Mouse (Mus musculus) thymus, postnatal 10 days (tissue): ENCODE results near the gene Sptb.

Source experiments
- DNase-seq, 2 experiments: peaks; one replicate each; pipeline ENCODE4 v3.0.0; 2021; ENCODE audit warnings: low spot score in 2 of 2

The Sptb gene

DNA sequence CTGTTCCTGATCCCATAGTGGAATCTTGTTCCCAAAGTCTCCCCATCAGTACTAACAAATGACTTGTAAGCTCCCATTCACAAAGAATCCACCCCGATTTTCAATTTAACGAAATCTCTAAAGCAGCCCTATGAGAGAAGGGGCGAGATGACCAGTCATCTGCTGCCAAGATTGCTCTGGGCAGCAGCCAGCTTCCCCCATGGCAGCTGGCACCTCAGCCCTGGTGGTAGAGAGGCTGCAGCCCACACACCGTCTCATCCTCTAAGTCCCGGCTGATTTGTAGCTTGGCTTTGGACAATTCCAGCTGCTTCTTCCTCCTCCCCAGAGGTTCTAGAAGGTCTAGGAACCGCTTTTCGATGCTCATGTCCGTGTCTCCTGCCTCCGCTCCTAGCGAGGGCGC is 102.1 kb downstream of the Sptb start:
- DNase-seq, result no peak

DNA sequence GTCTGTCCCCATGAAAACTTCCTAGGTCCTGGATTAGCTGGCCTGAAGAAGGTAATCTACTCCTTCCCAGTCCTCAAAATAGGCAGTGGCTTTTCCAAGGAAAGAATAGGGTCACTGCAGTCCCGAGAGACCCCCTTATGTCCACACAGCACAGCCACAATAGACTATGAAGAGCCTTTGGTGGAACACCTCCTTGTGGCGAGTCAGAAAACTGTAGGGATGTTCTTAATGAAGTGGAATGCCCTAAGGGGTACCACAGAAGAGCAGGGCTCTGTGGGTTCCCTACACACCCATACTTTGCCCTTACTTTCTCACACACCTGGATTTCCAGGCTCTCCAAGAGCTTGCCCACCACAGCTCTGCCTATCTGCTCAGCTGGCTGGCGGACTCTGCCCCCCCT is 104.5 kb downstream of the Sptb start:
- no peak for DNase-seq

DNA sequence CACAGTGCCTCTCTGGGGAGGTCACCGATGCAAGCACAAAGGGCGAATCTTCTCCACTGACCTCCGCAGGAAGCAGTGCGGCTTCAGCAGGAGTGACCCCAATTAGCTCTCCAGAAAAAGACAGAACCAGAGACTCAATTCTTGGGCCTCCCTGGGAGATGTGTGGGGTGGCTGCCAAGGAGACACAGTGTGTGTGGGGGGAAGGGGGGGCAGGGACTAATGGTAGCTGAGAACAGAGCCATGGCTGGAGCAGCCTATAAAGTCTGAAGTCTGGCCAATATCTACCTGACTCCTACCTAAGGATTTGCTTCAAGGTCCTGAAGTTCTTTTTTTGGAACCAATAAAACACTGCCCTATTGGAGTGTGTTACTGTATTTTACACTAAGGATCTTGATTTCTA is 105.8 kb downstream of the Sptb start:
- DNase-seq, result no peak

DNA sequence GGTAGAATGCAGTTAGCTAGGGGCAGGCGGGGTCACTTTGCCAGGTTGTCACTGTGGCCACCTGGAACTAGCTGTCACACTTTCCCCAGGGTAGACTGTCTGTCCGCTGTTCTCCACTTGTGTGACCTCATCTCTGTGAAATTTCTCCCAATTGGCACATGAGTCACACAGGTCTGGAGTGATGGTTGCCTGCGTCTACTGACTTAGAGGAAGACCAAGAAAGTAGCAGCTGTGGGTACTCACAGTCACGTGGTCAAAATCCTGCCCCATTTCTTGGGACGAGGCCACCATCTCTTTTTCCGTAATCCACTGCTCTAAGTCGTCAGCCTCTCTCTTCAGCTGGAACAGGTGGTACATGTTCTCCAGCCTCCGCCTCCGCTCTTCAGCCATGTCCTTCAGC is 106.6 kb downstream of the Sptb start:
- no peak for DNase-seq

DNA sequence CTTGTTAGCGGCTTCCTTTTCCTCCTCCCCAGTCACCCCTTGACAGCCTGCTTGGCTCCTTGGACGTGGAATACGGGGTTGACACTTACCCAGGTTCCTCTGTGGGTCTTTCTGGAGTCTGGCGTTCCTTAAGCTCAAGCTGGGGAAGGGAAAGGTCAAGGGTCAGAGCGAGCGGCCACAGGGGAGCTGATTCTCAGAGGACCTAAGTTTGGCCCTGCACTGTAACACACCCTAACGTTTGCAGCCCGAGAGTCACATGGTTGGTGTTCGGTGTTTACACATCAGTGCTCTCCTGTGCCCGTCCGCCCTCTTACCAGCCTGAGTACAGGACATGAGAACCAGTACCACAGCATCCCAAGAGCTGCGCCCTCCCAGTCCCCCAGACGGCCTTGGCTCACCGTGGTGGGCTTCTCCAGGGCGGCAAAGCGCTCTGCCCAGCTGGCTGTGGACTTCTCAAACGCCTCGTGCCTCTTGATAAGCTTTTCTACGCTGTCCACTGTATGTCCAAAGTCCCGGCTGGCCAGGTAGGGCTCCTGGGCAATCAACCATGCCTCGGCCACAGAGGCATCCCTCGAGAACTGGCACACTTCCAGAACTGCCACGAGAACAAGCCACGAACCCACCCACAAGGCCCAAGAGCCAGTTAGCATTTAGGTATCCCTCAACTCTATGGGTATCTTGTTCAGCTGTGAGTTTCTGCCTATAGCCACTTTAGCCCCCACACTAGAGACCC is 112.0 kb downstream of the Sptb start:
- no peak for DNase-seq

DNA sequence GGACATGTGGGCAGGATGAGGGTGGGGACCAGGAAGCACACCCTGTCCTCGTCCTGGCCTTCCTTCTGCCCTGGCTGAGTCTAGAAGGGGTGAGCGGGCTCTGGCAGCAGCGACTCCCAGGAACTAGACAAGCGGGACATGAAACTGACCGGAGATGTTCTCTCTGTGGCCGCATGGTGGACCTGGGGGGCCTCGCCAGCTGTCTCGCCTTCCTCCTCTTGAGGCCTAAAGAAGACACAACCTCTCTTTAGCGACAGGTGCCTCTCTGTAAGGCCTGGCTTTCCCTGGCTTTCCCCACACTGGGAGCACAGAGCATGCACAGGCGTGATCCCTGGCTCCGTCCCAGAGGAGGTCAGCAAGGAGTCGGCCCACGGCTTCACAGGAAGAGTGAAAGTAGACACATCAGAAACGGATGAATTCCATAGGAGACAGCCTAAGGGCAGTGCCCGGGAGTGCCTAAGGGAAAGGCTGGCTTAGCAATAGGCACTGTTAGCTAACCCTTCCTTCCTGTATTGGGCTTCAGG is 112.7 kb downstream of the Sptb start:
- DNase-seq, result no peak

DNA sequence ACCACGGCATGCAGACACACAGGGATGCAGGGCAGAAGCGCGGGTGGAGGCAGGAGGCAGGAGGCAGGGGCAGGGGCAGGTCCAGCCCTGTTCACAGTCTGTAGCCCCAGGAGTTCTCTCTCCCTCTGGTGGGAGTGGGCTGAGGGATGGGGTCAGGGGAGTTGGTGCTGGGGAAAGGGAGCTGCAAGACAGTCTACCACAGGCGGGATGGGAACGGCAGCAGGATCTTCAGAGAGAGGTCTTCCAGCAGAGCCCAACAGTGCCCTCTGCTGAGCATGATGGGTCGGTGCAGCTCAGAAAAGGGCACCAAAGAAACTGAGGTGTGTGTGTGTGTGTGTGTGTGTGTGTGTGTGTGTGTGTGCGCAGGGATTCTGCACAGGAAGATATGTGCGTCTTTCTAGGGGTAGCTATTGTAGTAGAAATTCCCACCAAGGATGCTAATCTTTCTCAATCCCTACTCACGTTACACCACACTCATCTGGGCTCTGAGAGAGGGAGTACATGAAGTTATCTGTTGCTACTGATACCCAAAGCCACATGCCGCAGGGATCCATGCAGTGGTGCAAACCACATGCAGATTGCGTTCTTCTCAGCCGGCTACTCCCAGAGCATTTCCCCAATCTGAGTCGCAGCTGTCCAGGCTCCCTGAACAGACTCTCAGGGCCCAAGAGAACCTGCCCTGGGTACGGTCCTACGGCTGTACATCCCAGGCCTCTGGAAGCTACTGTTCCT is 113.9 kb downstream of the Sptb start:
- peak; percentile 21 to 63 for DNase-seq

DNA sequence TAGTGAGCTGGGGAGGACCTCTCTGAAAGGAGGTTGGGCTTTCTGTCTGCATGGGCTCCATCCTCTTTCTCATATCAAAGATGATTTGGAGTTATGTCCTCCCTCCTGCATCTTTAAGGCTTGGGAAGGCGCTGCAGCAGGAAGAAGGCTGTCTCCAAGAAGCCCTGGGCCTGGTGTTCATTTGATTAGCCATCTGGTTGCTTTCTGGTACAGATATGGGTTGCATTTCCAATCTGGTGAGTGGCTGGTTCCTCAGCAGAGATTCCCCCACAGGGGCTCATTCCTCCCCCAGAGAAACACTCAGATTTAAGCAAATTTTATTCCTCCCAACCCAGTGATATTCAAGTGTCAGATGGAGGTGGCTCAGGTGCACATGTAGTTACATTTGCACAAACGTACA is 114.5 kb downstream of the Sptb start:
- DNase-seq, result no peak

DNA sequence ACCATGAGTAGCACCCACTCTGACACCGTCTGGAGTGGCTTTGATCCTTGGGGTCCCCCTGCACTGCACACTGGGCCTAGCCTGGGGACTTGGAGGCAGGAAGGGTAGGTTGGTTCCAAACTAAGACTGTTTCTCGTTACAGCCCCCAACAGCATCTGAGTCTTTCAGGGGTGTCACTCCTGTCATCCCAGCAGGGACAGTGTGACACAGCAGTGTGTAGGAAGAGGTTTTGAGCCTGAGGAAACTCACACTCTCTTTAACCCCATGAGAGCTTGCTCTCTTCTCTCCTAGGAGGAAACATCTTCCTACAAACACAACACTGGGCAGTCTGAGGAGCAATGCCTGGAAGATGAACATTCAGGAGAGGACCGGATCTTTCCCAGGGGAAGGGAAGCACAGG is 115.8 kb downstream of the Sptb start:
- no peak for DNase-seq

DNA sequence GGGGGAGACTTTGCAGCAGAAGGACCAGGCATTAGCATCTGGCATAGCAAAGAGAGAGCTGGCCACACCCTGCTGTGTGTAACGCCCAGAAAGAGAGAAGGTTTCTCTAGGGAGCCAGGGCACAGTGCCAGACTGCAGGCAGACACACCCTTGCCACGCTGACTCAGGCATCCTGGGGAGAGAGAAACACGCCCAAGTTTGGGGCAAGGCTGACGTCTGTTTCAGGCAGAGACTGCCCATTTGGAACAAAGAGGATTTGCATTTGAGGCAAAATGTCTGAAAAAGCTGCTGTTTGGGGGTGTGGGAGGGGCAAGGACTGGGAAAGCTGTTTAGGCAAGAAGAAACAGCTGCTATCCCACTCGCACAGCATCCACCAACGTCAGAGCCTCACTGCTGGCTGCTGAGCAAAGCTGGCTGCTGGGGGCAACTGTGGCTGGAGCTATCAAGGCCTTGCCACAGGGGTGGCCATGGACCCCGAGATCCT is 116.5 kb downstream of the Sptb start:
- DNase-seq, result no peak

DNA sequence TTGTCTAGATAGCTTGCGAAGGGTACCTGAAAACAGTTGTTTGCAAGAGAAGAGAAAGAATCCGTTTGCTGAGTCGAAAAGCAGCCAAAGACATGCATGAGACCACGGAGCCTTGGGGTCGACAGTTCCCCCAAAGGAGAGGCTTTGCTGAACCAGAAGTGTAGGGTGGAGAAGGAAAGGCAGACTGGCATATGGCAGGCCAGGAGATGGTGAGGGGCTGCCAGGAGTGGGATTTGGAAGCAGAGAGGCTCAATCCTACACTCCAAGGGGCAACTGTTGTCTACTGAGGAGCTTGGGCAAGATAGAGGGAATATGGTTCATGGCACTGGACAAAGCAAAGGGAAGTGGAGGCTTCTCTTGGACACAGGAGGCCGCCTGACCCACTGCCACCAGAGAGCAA is 117.1 kb downstream of the Sptb start:
- no peak for DNase-seq

DNA sequence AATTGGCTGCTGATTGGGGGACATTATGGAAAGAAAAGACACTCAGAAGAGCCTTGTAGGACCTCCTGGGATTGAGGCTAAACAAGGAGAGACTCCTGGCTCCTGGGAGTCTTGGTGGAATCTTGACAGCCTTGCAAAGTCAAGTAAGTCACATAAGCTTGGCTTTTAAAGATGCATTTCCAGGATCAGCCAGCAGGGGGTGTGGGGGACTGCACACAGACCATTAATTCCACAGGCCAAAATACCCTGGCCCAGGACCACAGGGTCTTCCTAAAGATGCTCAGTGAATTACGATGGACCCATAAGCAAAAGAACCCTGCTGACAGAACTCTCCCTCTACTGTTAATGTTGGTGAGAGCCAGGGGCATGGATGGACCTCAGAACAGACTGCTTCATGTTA is 118.1 kb downstream of the Sptb start:
- peak in 1 of 2 experiments; percentile 52 for DNase-seq

DNA sequence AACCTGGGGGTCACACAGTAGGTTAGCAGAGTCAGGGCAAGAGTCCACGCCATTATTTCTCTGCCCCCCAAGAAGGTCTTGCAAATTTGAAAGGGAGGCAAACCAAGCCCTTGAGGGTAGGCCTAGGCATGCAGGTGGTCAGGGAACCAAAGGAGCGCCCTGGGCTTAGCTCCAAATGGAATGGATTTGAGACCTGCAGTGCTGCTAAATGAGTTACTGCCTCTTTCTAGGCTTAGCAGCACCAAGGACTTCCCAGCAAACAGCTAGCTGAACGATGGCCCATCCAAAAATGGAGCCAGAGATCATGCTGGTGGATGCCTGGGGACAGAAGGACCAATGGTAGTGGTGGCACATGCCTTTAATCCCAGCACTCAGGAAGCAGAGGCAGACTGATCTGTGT is 119.3 kb downstream of the Sptb start:
- no peak for DNase-seq

DNA sequence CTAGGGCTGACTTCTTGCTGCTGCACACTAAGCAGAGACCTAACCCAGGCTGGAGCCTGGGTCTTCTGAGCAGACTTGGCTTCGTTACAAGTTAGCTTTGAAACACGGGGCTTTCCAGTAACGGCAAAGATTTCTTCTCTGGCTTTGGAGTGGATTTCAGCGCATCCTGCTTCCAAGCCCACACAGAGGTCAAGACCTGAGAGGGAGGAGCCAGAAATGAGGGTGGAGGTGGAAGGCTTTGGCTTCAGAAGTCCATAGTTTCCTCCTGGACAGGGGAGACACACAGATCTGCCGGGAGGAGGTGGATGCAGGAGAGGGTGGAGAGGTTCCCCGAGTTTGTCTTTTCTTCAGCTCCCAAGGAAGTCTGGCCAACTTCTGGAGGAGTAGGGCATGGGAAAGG is 120.8 kb downstream of the Sptb start:
- DNase-seq, result no peak

DNA sequence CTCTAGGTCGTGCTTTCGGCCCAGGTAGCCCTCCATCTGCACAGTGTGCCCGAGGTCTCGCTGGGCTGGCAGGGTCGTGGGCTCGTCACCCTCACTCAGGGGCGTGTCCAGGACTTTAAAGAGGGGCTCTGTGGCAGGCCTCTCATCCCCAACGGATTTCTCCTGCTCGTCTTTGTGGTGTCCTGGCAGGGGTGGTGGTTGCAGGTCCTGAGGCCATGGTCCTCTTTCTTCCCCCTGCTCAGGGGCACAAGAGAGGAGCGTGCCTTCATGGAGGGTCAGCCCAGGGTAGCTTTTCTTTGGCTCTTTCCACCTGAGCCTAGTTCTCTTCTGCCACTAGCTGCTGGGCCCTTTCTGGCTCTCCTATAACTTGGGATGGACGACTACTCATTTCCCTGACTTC is 123.0 kb downstream of the Sptb start:
- DNase-seq, result no peak

DNA sequence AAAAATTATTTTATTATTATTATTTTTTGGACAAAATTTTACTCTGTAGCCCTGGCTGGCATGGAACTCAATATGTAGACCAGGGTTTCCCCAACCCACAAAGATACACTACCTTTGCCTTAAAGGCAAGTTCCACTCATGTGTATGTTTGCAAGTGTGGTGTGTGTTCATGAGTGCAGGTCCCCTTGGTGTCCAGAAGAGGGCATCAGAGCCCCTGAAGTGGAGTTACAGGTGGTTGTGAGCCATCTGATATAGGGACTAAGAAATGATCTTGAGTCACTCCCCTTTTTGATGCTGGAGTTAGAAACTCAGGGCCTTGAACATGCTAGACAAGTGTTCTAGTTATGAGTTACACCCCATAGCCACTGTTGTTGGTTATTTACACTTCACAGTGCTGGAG is 125.3 kb downstream of the Sptb start:
- no peak for DNase-seq

DNA sequence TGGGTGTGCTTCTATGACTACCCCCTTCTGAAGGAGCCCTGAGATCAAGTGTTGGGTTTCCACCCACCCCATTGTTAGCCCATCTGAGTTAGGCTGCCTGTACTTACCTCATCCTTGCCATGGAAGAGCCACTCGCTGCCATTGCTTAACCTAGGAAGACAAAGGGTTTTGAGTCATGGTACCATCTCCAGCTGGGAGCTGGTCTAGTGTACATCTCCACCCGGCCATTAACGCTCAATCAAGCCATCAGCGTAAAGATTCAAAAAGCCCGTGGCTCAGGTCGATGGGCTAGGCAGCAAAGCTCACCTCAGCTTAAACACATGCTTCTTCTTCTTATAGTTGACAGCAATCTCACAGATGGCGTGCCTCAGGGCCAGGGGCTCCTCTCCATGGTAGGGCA is 126.9 kb downstream of the Sptb start:
- DNase-seq, result no peak

DNA sequence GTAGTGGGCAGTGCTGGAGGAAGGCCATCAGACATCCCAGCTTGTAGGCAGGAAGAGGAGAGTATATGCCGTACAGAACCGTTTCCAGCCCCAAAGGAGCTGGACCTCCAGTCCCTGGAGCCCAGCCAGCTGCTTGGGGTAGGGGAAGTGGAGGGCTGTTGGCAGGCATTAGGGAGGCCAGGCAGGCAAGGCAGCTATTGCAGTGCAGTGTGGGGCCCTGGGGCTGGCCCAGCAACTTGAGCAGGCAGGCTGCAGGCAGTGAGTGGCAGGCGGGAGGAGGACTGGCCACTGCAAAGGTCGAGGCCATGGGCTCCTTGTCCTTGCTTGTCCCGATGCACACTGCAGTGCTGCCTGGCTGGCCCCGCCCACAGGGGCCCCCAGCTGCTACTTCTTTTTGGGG is 127.5 kb downstream of the Sptb start:
- no peak for DNase-seq

DNA sequence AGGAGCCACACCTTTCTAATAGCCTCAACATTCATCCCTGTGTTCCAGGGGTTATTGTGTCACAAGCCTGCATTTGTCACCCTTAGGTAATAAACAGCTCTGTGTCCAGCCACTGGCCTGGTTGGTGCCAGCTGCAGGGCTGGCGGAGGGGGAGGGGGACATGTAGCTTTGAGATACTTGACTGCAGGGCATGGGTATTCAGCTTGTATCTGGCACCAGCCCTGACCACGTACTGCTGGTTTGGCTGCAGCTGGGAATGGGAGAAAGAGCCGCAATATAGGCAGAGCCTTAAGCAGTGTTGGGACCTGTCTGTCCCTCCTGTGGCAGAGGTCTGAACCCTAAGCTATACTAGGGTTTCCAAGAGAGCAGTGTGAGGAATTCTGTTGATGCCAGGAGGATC is 128.2 kb downstream of the Sptb start:
- no peak for DNase-seq

DNA sequence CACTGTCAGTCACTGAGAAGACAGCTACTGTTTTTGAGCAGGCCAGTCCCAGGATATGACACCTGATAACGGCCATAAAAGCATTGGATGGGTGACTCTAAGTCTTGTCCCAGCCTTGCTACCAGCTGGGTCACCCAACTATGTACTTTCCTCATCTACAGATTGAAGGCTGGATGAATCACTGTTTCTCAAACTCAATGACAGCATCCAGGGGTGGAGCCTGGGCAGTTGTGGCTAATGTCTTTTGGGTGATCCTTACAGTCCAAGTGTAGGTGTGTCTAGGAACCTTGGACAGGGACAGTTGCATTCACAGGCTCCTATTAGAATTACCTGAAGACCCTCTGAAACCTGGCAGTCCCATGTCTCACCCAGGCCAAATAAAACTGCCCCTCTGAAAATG is 130.5 kb downstream of the Sptb start:
- DNase-seq, result no peak

DNA sequence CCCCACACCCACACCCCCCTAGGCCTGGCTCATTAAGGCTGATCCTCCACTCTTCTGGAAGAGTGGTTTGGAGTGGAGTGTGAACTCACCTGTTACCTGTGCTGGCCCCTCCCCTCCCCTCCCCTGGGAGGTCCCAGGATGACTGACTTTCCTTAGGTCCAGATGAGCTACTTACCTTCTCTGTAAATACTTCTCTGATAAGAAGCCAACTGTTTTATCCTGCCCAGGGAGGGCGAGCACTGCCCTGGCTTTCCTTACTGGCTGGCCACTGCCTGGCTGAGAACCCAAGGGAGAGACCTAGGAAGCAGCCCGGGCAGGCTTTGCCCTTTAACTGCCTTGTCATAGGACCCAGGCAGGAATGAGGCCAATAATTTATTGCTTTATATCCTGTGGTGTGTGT is 131.9 kb downstream of the Sptb start:
- DNase-seq, result no peak

DNA sequence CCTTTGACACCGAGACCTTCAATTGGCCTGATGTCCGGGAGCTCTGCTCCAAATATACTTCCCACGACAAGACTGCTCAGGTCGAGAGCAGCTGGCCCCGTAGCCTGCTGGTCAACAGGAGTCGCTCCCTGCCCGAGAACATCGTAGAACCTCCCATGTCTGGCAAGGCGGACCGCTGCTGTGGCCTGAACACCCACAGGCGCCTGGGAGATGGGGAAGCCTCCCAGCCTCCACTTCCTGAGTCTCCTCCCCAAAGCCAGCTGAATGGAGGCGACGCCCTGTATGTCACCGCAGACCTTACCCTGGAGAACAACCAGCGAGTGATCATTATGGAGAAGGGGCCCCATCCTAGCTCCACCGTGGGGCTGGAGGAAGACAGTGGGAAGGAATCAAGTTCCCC is 132.5 kb downstream of the Sptb start:
- DNase-seq, result no peak

DNA sequence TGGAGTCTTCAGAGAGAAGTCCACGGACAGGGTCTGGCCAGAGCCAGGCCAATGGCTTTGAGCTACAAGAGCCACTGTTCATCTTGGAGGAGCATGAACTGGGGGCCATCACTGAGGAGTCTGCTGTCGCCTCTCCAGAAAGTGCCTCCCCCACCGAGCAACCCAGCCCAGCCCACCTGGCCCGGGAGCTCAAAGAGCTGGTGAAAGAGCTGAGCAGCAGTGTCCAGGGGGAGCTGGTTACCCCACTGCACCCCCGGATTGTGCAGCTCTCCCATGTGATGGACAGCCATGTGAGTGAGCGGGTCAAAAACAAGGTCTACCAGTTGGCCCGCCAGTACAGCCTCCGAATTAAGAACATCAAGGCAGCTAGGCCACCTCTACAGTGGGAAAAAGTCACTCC is 133.5 kb downstream of the Sptb start:
- DNase-seq, result no peak
